10 mouse cellular contexts compared by ENCODE assay signal in the genomic region with DNA sequence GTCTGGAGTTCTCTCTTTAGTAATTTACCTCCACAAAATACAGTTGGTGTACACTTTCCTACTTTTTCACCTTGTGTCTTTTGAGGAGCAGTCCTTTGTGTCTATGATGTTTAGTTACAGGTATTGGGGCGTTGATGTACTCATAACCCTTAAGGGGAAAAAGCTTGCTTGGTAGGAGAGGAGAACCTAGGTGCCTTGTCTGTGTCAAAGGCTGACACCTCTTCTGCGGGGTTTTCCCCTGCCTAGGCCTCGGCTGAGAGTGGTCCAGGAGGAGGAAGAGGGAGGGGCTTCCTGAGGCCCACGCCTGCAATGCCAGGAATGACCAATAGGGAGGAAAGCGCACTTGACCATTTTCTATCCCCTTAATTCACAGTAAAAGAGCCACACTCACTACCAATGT. TPM values are rescaled to one million over a fixed set of nuclear protein-coding genes. Genes with fewer than 3 reads are reported as not detected.
DNase-seq lines count a peak whose midpoint lies in the region; ATAC-seq and TF ChIP-seq lines count a peak whose summit lies in the region.
"Had no signal": no experiment of that assay in that cellular context is flagged by ENCODE, and none has a peak within 500 bp of the region (broad histone marks: within the 10 kb centered on the region; RNA-seq: fewer than 3 reads in every experiment).

No protein-coding gene starts in this region.

- DNase-seq in cerebellum, postnatal 10 days = peak; percentile 21 to 23
- DNase-seq in cerebellum, adult 18-20 months = no peak
- DNase-seq in lung, postnatal 0 days (ENCODE audit: low spot score) = no peak
- DNase-seq in lung, postnatal 36 days = no peak
- DNase-seq in MN1 (ENCODE audit: low spot score) = no peak
- no peak for DNase-seq in cerebellum, adult 9-10 months
- DNase-seq: gastrocnemius, postnatal 10 days had no signal

- H3K4me3 ChIP-seq in lung, postnatal 0 days (ENCODE audit: low read depth, low read length) = no peak overlapping the region
- H3K4me3 ChIP-seq: hindbrain, embryonic 15.5 days had no signal

- 42% methylated on average over 5 of the region's 5 CpGs for WGBS in lung, postnatal 0 days

- peak; percentile 28; the same call in 1 of the 2 replicates for TF ChIP-seq CTCF in lung, postnatal 0 days (IDR thresholded peaks at IDR 0.05)

- no peak for TF ChIP-seq EP300 in lung, postnatal 0 days (IDR thresholded peaks at IDR 0.05)

- no peak overlapping the region for H3K9ac ChIP-seq in lung, postnatal 0 days (replicated peaks; ENCODE audit: low read depth)
- H3K9ac ChIP-seq: hindbrain, embryonic 15.5 days had no signal

- no peak for ATAC-seq in lung, postnatal 0 days
- ATAC-seq in activated CD4-positive, CD25-positive, alpha-beta regulatory T cell, adult 4 months = peak; percentile 79
- peak; percentile 74 for ATAC-seq in megakaryocyte progenitor cell, adult 5-6 weeks (replicated peaks; ENCODE audit: poor library complexity)

- H3K36me3 ChIP-seq in lung, postnatal 0 days (ENCODE audit: insufficient read depth, low read length) = no peaks in the 10 kb centered on the region
- H3K36me3 ChIP-seq: hindbrain, embryonic 15.5 days had no signal

- H3K27ac ChIP-seq in lung, postnatal 0 days (ENCODE audit: low read length) = no peak overlapping the region
- H3K27ac ChIP-seq: hindbrain, embryonic 15.5 days had no signal

- H3K4me2 ChIP-seq in lung, postnatal 0 days (replicated peaks; ENCODE audit: low read depth, low read length) = no peak overlapping the region
- H3K4me2 ChIP-seq: hindbrain, embryonic 15.5 days had no signal

- no peaks in the 10 kb centered on the region for H3K9me3 ChIP-seq in lung, postnatal 0 days (ENCODE audit: low read length)
- H3K9me3 ChIP-seq: hindbrain, embryonic 15.5 days had no signal

- no peaks in the 10 kb centered on the region for H3K4me1 ChIP-seq in lung, postnatal 0 days (ENCODE audit: insufficient read depth, low read depth, low read length)
- H3K4me1 ChIP-seq: hindbrain, embryonic 15.5 days had no signal

- H3K27me3 ChIP-seq in lung, postnatal 0 days (replicated peaks; ENCODE audit: insufficient read depth, low read length) = no peaks in the 10 kb centered on the region
- H3K27me3 ChIP-seq: hindbrain, embryonic 15.5 days had no signal

RNA-seq across cellular contexts. Expression of gene Myb, which starts 17.9 kb away (rescaled TPM):
- 5.2 and 5.5 TPM in 2 replicates for polyA plus RNA-seq in lung, postnatal 0 days (2015; fragmentation: Nextera tagmentation; extraction: Ambion mirVana)
- polyA plus RNA-seq in activated CD4-positive, CD25-positive, alpha-beta regulatory T cell, adult 4 months (2017; shearing (Covaris generic)) = 10 to 100 TPM in 1 of 2 experiments, 1 to 10 TPM in 1; 8.7 to 12.6 TPM
- total RNA-seq in megakaryocyte progenitor cell, adult 5-6 weeks (2015) = 681 and 848 TPM in 2 replicates
- total RNA-seq in megakaryocyte progenitor cell, adult 5-6 weeks (2017) = 484 and 588 TPM in 2 replicates

Comparison
In these comparisons a context has a peak if more than half of its experiments do, and no peak if none do; other contexts are left out.
1. DNase-seq: peak in cerebellum, postnatal 10 days (2 of 2); none in cerebellum, adult 18-20 months (0 of 2), lung, postnatal 0 days (single experiment), lung, postnatal 36 days (single experiment), MN1 (single experiment) and cerebellum, adult 9-10 months (single experiment).